Mouse (Mus musculus): ENCODE measurements around the gene A930018P22Rik.

GRCm38 (mm10) chr2:104133042-104133810 is 10.7 kb downstream of the A930018P22Rik start:
- TF ChIP-seq CTCF (IDR thresholded peaks at IDR 0.05; ENCODE audit: low read depth) (no peak), EP300 (IDR thresholded peaks at IDR 0.05; ENCODE audit: low read depth) (no peak)

Measured in heart, postnatal 0 days (tissue).